Mouse (Mus musculus) liver, embryonic 18 days (tissue): ENCODE measurements around the gene Kank2. TPM values are rescaled to one million over a fixed set of nuclear protein-coding genes. Genes with fewer than 3 reads are reported as not detected.

Source experiments
- polyA plus RNA-seq: library from polyadenylated mRNA; depleted of rRNA; stranded (reverse); fragments of >200 nt; gene quantifications from 2 replicates; pipeline ENCODE4 v1.2.3, GENCODE M21; 2012; rRNA removed

Kank2 gene
- polyA plus RNA-seq: 8.2 and 9.7 TPM in 2 replicates

GRCm38 (mm10) chr9:21798345-21799009, at the start of gene Kank2:
Gene Kank2 (minus strand): TSS chr9:21798744.

GRCm38 (mm10) chr9:21835258-21835912, 36.8 kb upstream of the Kank2 start, which contains the start of gene Angptl8:
Gene Angptl8 (plus strand): TSS chr9:21835510.

GRCm38 (mm10) chr9:21760155-21761088, 38.1 kb downstream of the Kank2 start, which contains the start of gene Spc24:
Gene Spc24 (minus strand): TSS chr9:21760303.

GRCm38 (mm10) chr9:21723377-21724146, 75.0 kb downstream of the Kank2 start, which contains the start of gene Ldlr:
Gene Ldlr (plus strand): TSS chr9:21723483.

Other genes with a start within 250 kb of the Kank2 start
- 13.7 and 14.3 TPM in 2 replicates for gene Timm29, start 206.0 kb downstream of the Kank2 start, polyA plus RNA-seq
- 12.8 and 14.3 TPM in 2 replicates for gene Yipf2, start 205.9 kb downstream of the Kank2 start, polyA plus RNA-seq
- 14.1 and 16.4 TPM in 2 replicates for gene Smarca4, start 182.6 kb downstream of the Kank2 start, polyA plus RNA-seq
- gene Ldlr, start 75.3 kb downstream of the Kank2 start, polyA plus RNA-seq: 23.3 and 25.4 TPM in 2 replicates
- gene Spc24, start 38.4 kb downstream of the Kank2 start, polyA plus RNA-seq: 25.7 and 26.4 TPM in 2 replicates
- gene Angptl8, start 36.8 kb upstream of the Kank2 start, polyA plus RNA-seq: 176 and 212 TPM in 2 replicates
- 25.2 and 25.3 TPM in 2 replicates for gene Dock6, start 53.9 kb upstream of the Kank2 start, polyA plus RNA-seq
- gene Rab3d, start 119.4 kb upstream of the Kank2 start, polyA plus RNA-seq: 18.4 and 22.1 TPM in 2 replicates
- gene Ccdc159, start 128.7 kb upstream of the Kank2 start, polyA plus RNA-seq: 4.7 and 5.0 TPM in 2 replicates
- 183 and 222 TPM in 2 replicates for gene Tmem205, start 128.8 kb upstream of the Kank2 start, polyA plus RNA-seq
- gene Plppr2, start 138.3 kb upstream of the Kank2 start, polyA plus RNA-seq: 8.6 and 10.1 TPM in 2 replicates
- gene Swsap1, start 157.0 kb upstream of the Kank2 start, polyA plus RNA-seq: 1.4 and 1.6 TPM in 2 replicates
- 51.5 and 56.7 TPM in 2 replicates for gene Epor, start 164.8 kb upstream of the Kank2 start, polyA plus RNA-seq
- gene Rgl3, start 190.7 kb upstream of the Kank2 start, polyA plus RNA-seq: 0.31 and 0.53 TPM in 2 replicates
- 0.02 TPM in 2 replicates for gene Ccdc151, start 203.9 kb upstream of the Kank2 start, polyA plus RNA-seq
- 61.1 and 69.2 TPM in 2 replicates for gene Prkcsh, start 204.1 kb upstream of the Kank2 start, polyA plus RNA-seq